Mouse (Mus musculus): ENCODE measurements around the gene Zfp683.

DNA sequence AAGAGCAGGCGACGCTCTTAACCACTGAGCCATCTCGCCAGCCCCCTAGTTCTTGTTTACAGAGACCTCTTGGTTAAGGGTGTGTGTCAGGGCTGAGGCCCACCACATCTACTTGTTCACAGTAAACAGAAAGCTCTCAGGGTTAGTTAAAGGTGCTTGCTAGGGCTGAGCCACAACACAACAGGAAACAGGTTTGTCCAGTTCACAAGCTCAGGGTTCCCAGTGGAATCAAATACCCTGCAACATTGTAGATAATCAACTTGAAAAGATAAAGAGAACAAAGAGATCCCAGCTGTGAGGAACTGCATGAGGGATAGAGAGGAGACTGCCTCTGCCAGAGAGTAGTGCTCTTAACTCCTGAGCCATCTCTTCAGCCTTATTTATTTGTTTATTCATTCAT is 46.8 kb upstream of the Zfp683 start:
- no peak for TF ChIP-seq POLR2A (IDR thresholded peaks at IDR 0.05; ENCODE audit: low read depth, low read length)
- no peak for TF ChIP-seq CTCF (IDR thresholded peaks at IDR 0.05; ENCODE audit: extremely low read depth, insufficient read depth, insufficient read length, insufficient replicate concordance)

All from spleen, adult 2 months (tissue).